ENCODE assay signal across 14 mouse cellular contexts in the genomic region with DNA sequence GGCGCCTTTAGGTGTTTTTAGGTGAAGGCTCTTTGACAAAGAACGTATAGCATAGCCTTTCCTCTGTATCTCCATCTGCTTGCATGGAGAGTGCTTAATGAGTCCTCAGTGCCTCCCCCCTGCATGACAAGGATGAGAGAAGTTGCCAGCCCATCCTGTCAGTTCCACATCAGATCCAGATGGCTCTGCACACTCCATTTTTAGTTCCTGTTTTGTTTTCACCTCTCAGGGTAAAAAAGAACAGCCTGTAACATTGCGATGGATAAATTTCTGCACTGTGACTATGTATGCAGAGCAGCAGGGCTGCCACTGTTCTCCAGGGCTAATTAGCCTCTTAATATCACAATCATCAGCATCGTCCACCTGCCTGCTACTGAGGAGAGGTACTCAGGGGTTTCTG.
DNase-seq lines count a peak whose midpoint lies in the region; ATAC-seq and TF ChIP-seq lines count a peak whose summit lies in the region.
"Had no signal": no experiment of that assay in that cellular context is flagged by ENCODE, and none has a peak within 500 bp of the region (broad histone marks: within the 10 kb centered on the region; RNA-seq: fewer than 3 reads in every experiment).

No protein-coding gene starts in this region.

- ATAC-seq in forebrain, embryonic 14.5 days: peak; percentile 83
- no peak for ATAC-seq in midbrain, embryonic 15.5 days (replicated peaks)
- ATAC-seq: liver, postnatal 0 days had no signal

- 57% methylated on average over 4 of the region's 4 CpGs for WGBS in forebrain, embryonic 14.5 days
- WGBS in forebrain, embryonic 10.5 days: 88% methylated on average over 4 of the region's 4 CpGs
- 79% methylated on average over 4 of the region's 4 CpGs for WGBS in limb, embryonic 10.5 days
- 79% methylated on average over 4 of the region's 4 CpGs for WGBS in midbrain, embryonic 15.5 days

- no peaks in the 10 kb centered on the region for H3K9me3 ChIP-seq in forebrain, embryonic 14.5 days (replicated peaks; ENCODE audit: control insufficient read depth, low read length)
- no peaks in the 10 kb centered on the region for H3K9me3 ChIP-seq in forebrain, embryonic 10.5 days
- no peaks in the 10 kb centered on the region for H3K9me3 ChIP-seq in limb, embryonic 10.5 days (replicated peaks)
- H3K9me3 ChIP-seq in midbrain, embryonic 15.5 days: no peaks in the 10 kb centered on the region
- H3K9me3 ChIP-seq: neural tube, embryonic 12.5 days had no signal

- peak; percentile 78 for DNase-seq in forebrain, embryonic 14.5 days (ENCODE audit: low spot score)
- DNase-seq in forebrain, embryonic 10.5 days (ENCODE audit: extremely low spot score, low spot score): no peak
- peak; percentile 4 to 15 for DNase-seq in frontal cortex, postnatal 25 days (ENCODE audit: low spot score in 2 of 2)
- peak; percentile 14 to 33 for DNase-seq in left cerebral cortex, adult 2 months (ENCODE audit: extremely low spot score in 1 of 2, low spot score in 2 of 2)
- DNase-seq in right cerebral cortex, postnatal 4 days: peak; percentile 4
- DNase-seq in kidney, adult 8-10 months: no peak
- no peak for DNase-seq in limb, embryonic 10.5 days (ENCODE audit: low spot score)
- DNase-seq: heart, adult 18-20 months; heart, postnatal 36 days; kidney, adult 11 months; liver, postnatal 0 days; thymus, adult 2 months had no signal

- no peak for TF ChIP-seq CTCF in left cerebral cortex, adult 2 months (IDR thresholded peaks at IDR 0.05)

- H3K27ac ChIP-seq in forebrain, embryonic 14.5 days (ENCODE audit: low read depth, low read length): peak overlapping the region; percentile 15; the same call in 1 of the 2 replicates
- H3K27ac ChIP-seq in forebrain, embryonic 10.5 days: no peak overlapping the region
- peak overlapping the region; percentile 72 for H3K27ac ChIP-seq in left cerebral cortex, adult 2 months
- H3K27ac ChIP-seq in limb, embryonic 10.5 days: no peak overlapping the region
- H3K27ac ChIP-seq in midbrain, embryonic 15.5 days: no peak overlapping the region
- H3K27ac ChIP-seq: neural tube, embryonic 12.5 days had no signal

- no peak overlapping the region for H3K9ac ChIP-seq in forebrain, embryonic 14.5 days (ENCODE audit: low read length)
- no peak overlapping the region for H3K9ac ChIP-seq in midbrain, embryonic 15.5 days
- H3K9ac ChIP-seq: liver, postnatal 0 days; neural tube, embryonic 12.5 days had no signal

- 0 out of 2 replicates have a peak, but pooled peaks cover 2% of the 10 kb centered on the region for H3K4me1 ChIP-seq in forebrain, embryonic 14.5 days (ENCODE audit: control insufficient read depth, insufficient read depth, low read length)
- H3K4me1 ChIP-seq in forebrain, embryonic 10.5 days: no peaks in the 10 kb centered on the region
- no peaks in the 10 kb centered on the region for H3K4me1 ChIP-seq in limb, embryonic 10.5 days
- peaks cover 5% of the 10 kb centered on the region; the same call in 1 of the 2 replicates for H3K4me1 ChIP-seq in midbrain, embryonic 15.5 days
- H3K4me1 ChIP-seq: neural tube, embryonic 12.5 days had no signal

- no peaks in the 10 kb centered on the region for H3K36me3 ChIP-seq in forebrain, embryonic 14.5 days (ENCODE audit: control insufficient read depth, insufficient read depth, low read length)
- no peaks in the 10 kb centered on the region for H3K36me3 ChIP-seq in forebrain, embryonic 10.5 days (replicated peaks)
- no peaks in the 10 kb centered on the region for H3K36me3 ChIP-seq in limb, embryonic 10.5 days
- no peaks in the 10 kb centered on the region for H3K36me3 ChIP-seq in midbrain, embryonic 15.5 days (replicated peaks)
- H3K36me3 ChIP-seq: neural tube, embryonic 12.5 days had no signal

- H3K4me2 ChIP-seq in forebrain, embryonic 14.5 days (ENCODE audit: low read length): no peak overlapping the region
- no peak overlapping the region for H3K4me2 ChIP-seq in midbrain, embryonic 15.5 days
- H3K4me2 ChIP-seq: neural tube, embryonic 12.5 days had no signal

- no peak overlapping the region for H3K4me3 ChIP-seq in forebrain, embryonic 14.5 days (ENCODE audit: low read depth, low read length)
- no peak overlapping the region for H3K4me3 ChIP-seq in forebrain, embryonic 10.5 days
- no peak overlapping the region for H3K4me3 ChIP-seq in left cerebral cortex, adult 2 months
- H3K4me3 ChIP-seq in limb, embryonic 10.5 days: no peak overlapping the region
- H3K4me3 ChIP-seq in midbrain, embryonic 15.5 days: no peak overlapping the region
- H3K4me3 ChIP-seq: neural tube, embryonic 12.5 days had no signal

- H3K27me3 ChIP-seq in forebrain, embryonic 14.5 days (replicated peaks; ENCODE audit: control insufficient read depth, insufficient read depth, low read length): no peaks in the 10 kb centered on the region
- H3K27me3 ChIP-seq in forebrain, embryonic 10.5 days (ENCODE audit: poor library complexity, severe bottlenecking): no peaks in the 10 kb centered on the region
- H3K27me3 ChIP-seq in limb, embryonic 10.5 days (ENCODE audit: low read depth, poor library complexity, severe bottlenecking): no peaks in the 10 kb centered on the region
- H3K27me3 ChIP-seq in midbrain, embryonic 15.5 days (replicated peaks): no peaks in the 10 kb centered on the region
- H3K27me3 ChIP-seq: neural tube, embryonic 12.5 days had no signal

- intact Hi-C loops in left cerebral cortex, adult 2 months (cut with DNase I): loop anchor here (2.0 to 5.0 kb wide), 3 partner anchors 168 to 593 kb away; a partner anchor contains a TSS

Comparison
In these comparisons a context has a peak if more than half of its experiments do, and no peak if none do; other contexts are left out.
1. DNase-seq: peak in forebrain, embryonic 14.5 days (single experiment), frontal cortex, postnatal 25 days (2 of 2), left cerebral cortex, adult 2 months (2 of 2) and right cerebral cortex, postnatal 4 days (single experiment); none in forebrain, embryonic 10.5 days (single experiment), kidney, adult 8-10 months (0 of 2) and limb, embryonic 10.5 days (single experiment).
2. H3K27ac ChIP-seq: peak in forebrain, embryonic 14.5 days (single experiment) and left cerebral cortex, adult 2 months (single experiment); none in forebrain, embryonic 10.5 days (single experiment), limb, embryonic 10.5 days (single experiment) and midbrain, embryonic 15.5 days (single experiment).